Mouse (Mus musculus) adrenal gland, postnatal 10 days (tissue): ENCODE results near the gene Mcl1. TPM values are rescaled to one million over a fixed set of nuclear protein-coding genes. Genes with fewer than 3 reads are reported as not detected.
"Not testable (repeated sequence)": the region's sequence is repeated elsewhere in the genome, so short reads cannot be mapped to it uniquely, and the experiment has no call there.

Source experiments
- DNase-seq: peaks from one replicate; pipeline ENCODE4 v3.0.0; 2021; ENCODE audit warnings: mixed read lengths
- total RNA-seq, 2 experiments: library from RNA; stranded (reverse); gene quantifications; 2 replicates each; pipeline ENCODE4 v1.2.3; 2021

Mcl1 gene
- total RNA-seq, 2 experiments from 2014 or later: 116 to 144 TPM

- no peak for DNase-seq
Measured at GRCm38 (mm10) chr3:95667521-95667920, 8.9 kb downstream of the Mcl1 start.

GRCm38 (mm10) chr3:95668026-95668425, 9.4 kb downstream of the Mcl1 start:
- peak; percentile 72 for DNase-seq

GRCm38 (mm10) chr3:95668589-95669308, 10.2 kb downstream of the Mcl1 start:
- DNase-seq: no peak

- DNase-seq: no peak
Measured at GRCm38 (mm10) chr3:95669309-95669665, 10.7 kb downstream of the Mcl1 start.

GRCm38 (mm10) chr3:95670419-95670818, 11.8 kb downstream of the Mcl1 start:
- DNase-seq: not testable (repeated sequence)

GRCm38 (mm10) chr3:95671201-95671600, 12.6 kb downstream of the Mcl1 start:
- no peak for DNase-seq

GRCm38 (mm10) chr3:95672461-95672860, 13.9 kb downstream of the Mcl1 start:
- DNase-seq: no peak

GRCm38 (mm10) chr3:95672861-95673706, 14.5 kb downstream of the Mcl1 start:
- no peak for DNase-seq

- no peak for DNase-seq
Measured at GRCm38 (mm10) chr3:95673707-95674211, 15.2 kb downstream of the Mcl1 start.

GRCm38 (mm10) chr3:95674236-95674635, 15.6 kb downstream of the Mcl1 start:
- peak; percentile 80 for DNase-seq

- DNase-seq: no peak
Measured at GRCm38 (mm10) chr3:95674812-95675211, 16.2 kb downstream of the Mcl1 start.

GRCm38 (mm10) chr3:95675301-95676092, 16.9 kb downstream of the Mcl1 start:
- peak; percentile 81 for DNase-seq

GRCm38 (mm10) chr3:95676745-95677419, 18.3 kb downstream of the Mcl1 start:
- DNase-seq: peak; percentile 89

- no peak for DNase-seq
Measured at GRCm38 (mm10) chr3:95677420-95678090, 19.0 kb downstream of the Mcl1 start.

GRCm38 (mm10) chr3:95679551-95679950, 21.0 kb downstream of the Mcl1 start:
- DNase-seq: no peak

GRCm38 (mm10) chr3:95680673-95681072, 22.1 kb downstream of the Mcl1 start:
- no peak for DNase-seq

- no peak for DNase-seq
Measured at GRCm38 (mm10) chr3:95681365-95681764, 22.8 kb downstream of the Mcl1 start.

- DNase-seq: no peak
Measured at GRCm38 (mm10) chr3:95682878-95683277, 24.3 kb downstream of the Mcl1 start.

- no peak for DNase-seq
Measured at GRCm38 (mm10) chr3:95684846-95685245, 26.3 kb downstream of the Mcl1 start.

GRCm38 (mm10) chr3:95685301-95685700, 26.7 kb downstream of the Mcl1 start:
- DNase-seq: no peak

GRCm38 (mm10) chr3:95685701-95686100, 27.1 kb downstream of the Mcl1 start:
- peak; percentile 4 for DNase-seq
